Mouse (Mus musculus) hindbrain, embryonic 11.5 days (tissue): Measurements from ENCODE around the gene Heatr4. TPM values are rescaled to one million over a fixed set of nuclear protein-coding genes. Genes with fewer than 3 reads are reported as not detected.

Experiments
- ATAC-seq: fragments of 200-750 bp; cut with Nextera tagmentation; 2 replicates; pipeline ENCODE4 v1.8.0; 2017; ENCODE audit warnings: mild to moderate bottlenecking, moderate TSS enrichment, moderate library complexity; ENCODE audit not compliant: low FRiP score
- DNase-seq: peaks from one replicate; pipeline ENCODE4 v3.0.0-alpha.2; 2015; ENCODE audit warnings: low spot score
- H3K27ac ChIP-seq: fragments of 300-500 bp; sonication (generic); 2 replicates; pipeline ENCODE4 v1.5.1; 2014; ENCODE audit warnings: mild to moderate bottlenecking, low read depth, low read length
- H3K27me3 ChIP-seq: fragments of 300-500 bp; sonication (generic); 2 replicates; pipeline ENCODE4 v1.6.1; 2014; ENCODE audit warnings: mild to moderate bottlenecking, low read length, moderate library complexity, mixed read lengths; ENCODE audit not compliant: control insufficient read depth, insufficient read depth
- H3K36me3 ChIP-seq: fragments of 300-500 bp; sonication (generic); 2 replicates; pipeline ENCODE4 v1.6.1; 2014; ENCODE audit warnings: mild to moderate bottlenecking, low read length, moderate library complexity, mixed read lengths; ENCODE audit not compliant: control insufficient read depth, insufficient read depth
- H3K4me1 ChIP-seq: fragments of 300-500 bp; sonication (generic); replicated peaks from 2 replicates; pipeline ENCODE4 v1.6.1; 2014; ENCODE audit warnings: low read length, mixed read lengths; ENCODE audit not compliant: control insufficient read depth, insufficient read depth
- H3K4me2 ChIP-seq: fragments of 300-500 bp; sonication (generic); replicated peaks from 2 replicates; pipeline ENCODE4 v1.6.1; 2014; ENCODE audit warnings: mild to moderate bottlenecking, low read depth, low read length
- H3K4me3 ChIP-seq: fragments of 300-500 bp; sonication (generic); 2 replicates; pipeline ENCODE4 v1.5.1; 2014; ENCODE audit warnings: low read depth, low read length
- H3K9ac ChIP-seq: fragments of 300-500 bp; sonication (generic); 2 replicates; pipeline ENCODE4 v1.6.1; 2014; ENCODE audit warnings: low read depth, low read length
- H3K9me3 ChIP-seq: fragments of 300-500 bp; sonication (generic); 2 replicates; pipeline ENCODE4 v1.6.1; 2016; ENCODE audit warnings: low read length; ENCODE audit not compliant: control insufficient read depth
- WGBS: fragments of 180-500 bp; shearing (Covaris S2); extraction: QIAGEN DNeasy Blood & Tissue Kit; methylation state at CpG from one replicate; pipeline ENCODE4 v1.1.7; 2014; 5-methylcytosine and 5-hydroxymethylcytosine counted together
- polyA plus RNA-seq: library from polyadenylated mRNA; unstranded; fragments of >200 nt; fragmentation: Nextera tagmentation; extraction: Ambion mirVana; gene quantifications from 2 replicates; pipeline ENCODE4 v1.2.1, GENCODE M21; 2014

Gene Heatr4
- polyA plus RNA-seq, 1 experiment from 2014 or later, result 0.08 TPM

- DNase-seq (no peak), ATAC-seq (no peak)
- peak overlapping the region; percentile 70 for H3K9ac ChIP-seq
- WGBS, result 43% methylated on average over 8 of the region's 8 CpGs
- H3K4me3 ChIP-seq, result peak overlapping the region; percentile 97
- H3K4me1 ChIP-seq, result peaks cover 5% of the 10 kb centered on the region; the same call in 1 of the 2 replicates
- H3K9me3 ChIP-seq, result no peaks in the 10 kb centered on the region
- H3K4me2 ChIP-seq, result peak overlapping the region; percentile 53
- H3K27ac ChIP-seq, result no peak overlapping the region
- no peaks in the 10 kb centered on the region for H3K27me3 ChIP-seq
- no peaks in the 10 kb centered on the region for H3K36me3 ChIP-seq
Observed at GRCm38 (mm10) chr12:83922724-83923485, 61.7 kb downstream of the Heatr4 start.

- Histone ChIP-seq H3K4me1 (peaks cover 5% of the 10 kb centered on the region; the same call in 1 of the 2 replicates), H3K27ac (peak within 1 kb of the TSS; percentile 81), H3K4me3 (peak within 1 kb of the TSS; percentile 97), H3K36me3 (no peaks in the 10 kb centered on the region), H3K4me2 (peak within 1 kb of the TSS; percentile 76), H3K9ac (peak within 1 kb of the TSS; percentile 90), H3K9me3 (no peaks in the 10 kb centered on the region), H3K27me3 (no peaks in the 10 kb centered on the region)
- ATAC-seq, result peak; percentile 100
- under 1% methylated on average over 57 of the region's 63 CpGs for WGBS
- peak; percentile 98 for DNase-seq
Observed at GRCm38 (mm10) chr12:83921535-83922381, 62.9 kb downstream of the Heatr4 start, which contains the start of gene Numb. Gene Numb (minus strand): TSS chr12:83921934.

GRCm38 (mm10) chr12:83920721-83921441 is 63.8 kb downstream of the Heatr4 start:
- Histone ChIP-seq H3K27ac (peak overlapping the region; percentile 81), H3K4me3 (peak overlapping the region; percentile 97), H3K9me3 (no peaks in the 10 kb centered on the region), H3K4me1 (peaks cover 5% of the 10 kb centered on the region; the same call in 1 of the 2 replicates), H3K4me2 (peak overlapping the region; percentile 76), H3K36me3 (no peaks in the 10 kb centered on the region), H3K9ac (peak overlapping the region; percentile 90), H3K27me3 (no peaks in the 10 kb centered on the region)
- WGBS, result 1% methylated on average over 31 of the region's 31 CpGs
- peak; percentile 58 for DNase-seq
- ATAC-seq, result no peak

GRCm38 (mm10) chr12:83916884-83917283 is 67.8 kb downstream of the Heatr4 start:
- no peak overlapping the region for H3K9ac ChIP-seq
- DNase-seq, result no peak
- 86% methylated on average over 9 of the region's 9 CpGs for WGBS
- H3K4me3 ChIP-seq, result no peak overlapping the region
- H3K4me1 ChIP-seq, result peaks cover 3% of the 10 kb centered on the region; the same call in 1 of the 2 replicates
- no peaks in the 10 kb centered on the region for H3K36me3 ChIP-seq
- H3K4me2 ChIP-seq, result no peak overlapping the region
- no peak for ATAC-seq
- no peaks in the 10 kb centered on the region for H3K9me3 ChIP-seq
- H3K27ac ChIP-seq, result no peak overlapping the region
- no peaks in the 10 kb centered on the region for H3K27me3 ChIP-seq

- ATAC-seq (no peak), DNase-seq (no peak)
- Histone ChIP-seq H3K4me2 (no peak overlapping the region), H3K4me1 (no peaks in the 10 kb centered on the region), H3K4me3 (no peak overlapping the region), H3K9me3 (no peaks in the 10 kb centered on the region), H3K9ac (no peak overlapping the region), H3K27ac (no peak overlapping the region), H3K36me3 (no peaks in the 10 kb centered on the region), H3K27me3 (no peaks in the 10 kb centered on the region)
- 92% methylated on average over 1 of the region's 1 CpGs for WGBS
Observed at GRCm38 (mm10) chr12:83914797-83915196, 69.9 kb downstream of the Heatr4 start.

GRCm38 (mm10) chr12:83914202-83914740 is 70.4 kb downstream of the Heatr4 start:
- no peak overlapping the region for H3K4me2 ChIP-seq
- no peaks in the 10 kb centered on the region for H3K4me1 ChIP-seq
- no peak overlapping the region for H3K9ac ChIP-seq
- no peaks in the 10 kb centered on the region for H3K27me3 ChIP-seq
- H3K9me3 ChIP-seq, result no peaks in the 10 kb centered on the region
- ATAC-seq, result no peak
- H3K27ac ChIP-seq, result no peak overlapping the region
- no peaks in the 10 kb centered on the region for H3K36me3 ChIP-seq
- DNase-seq, result no peak
- WGBS, result 93% methylated on average over 4 of the region's 4 CpGs
- no peak overlapping the region for H3K4me3 ChIP-seq

- Histone ChIP-seq H3K36me3 (no peaks in the 10 kb centered on the region), H3K4me1 (no peaks in the 10 kb centered on the region), H3K9me3 (no peaks in the 10 kb centered on the region), H3K27me3 (no peaks in the 10 kb centered on the region), H3K4me3 (no peak overlapping the region), H3K4me2 (no peak overlapping the region), H3K27ac (no peak overlapping the region), H3K9ac (no peak overlapping the region)
- DNase-seq (no peak), ATAC-seq (no peak)
- WGBS, result 95% methylated on average over 2 of the region's 2 CpGs
Observed at GRCm38 (mm10) chr12:83910451-83910850, 74.2 kb downstream of the Heatr4 start.
